ENCODE assay signal across 8 mouse cellular contexts in the genomic region with DNA sequence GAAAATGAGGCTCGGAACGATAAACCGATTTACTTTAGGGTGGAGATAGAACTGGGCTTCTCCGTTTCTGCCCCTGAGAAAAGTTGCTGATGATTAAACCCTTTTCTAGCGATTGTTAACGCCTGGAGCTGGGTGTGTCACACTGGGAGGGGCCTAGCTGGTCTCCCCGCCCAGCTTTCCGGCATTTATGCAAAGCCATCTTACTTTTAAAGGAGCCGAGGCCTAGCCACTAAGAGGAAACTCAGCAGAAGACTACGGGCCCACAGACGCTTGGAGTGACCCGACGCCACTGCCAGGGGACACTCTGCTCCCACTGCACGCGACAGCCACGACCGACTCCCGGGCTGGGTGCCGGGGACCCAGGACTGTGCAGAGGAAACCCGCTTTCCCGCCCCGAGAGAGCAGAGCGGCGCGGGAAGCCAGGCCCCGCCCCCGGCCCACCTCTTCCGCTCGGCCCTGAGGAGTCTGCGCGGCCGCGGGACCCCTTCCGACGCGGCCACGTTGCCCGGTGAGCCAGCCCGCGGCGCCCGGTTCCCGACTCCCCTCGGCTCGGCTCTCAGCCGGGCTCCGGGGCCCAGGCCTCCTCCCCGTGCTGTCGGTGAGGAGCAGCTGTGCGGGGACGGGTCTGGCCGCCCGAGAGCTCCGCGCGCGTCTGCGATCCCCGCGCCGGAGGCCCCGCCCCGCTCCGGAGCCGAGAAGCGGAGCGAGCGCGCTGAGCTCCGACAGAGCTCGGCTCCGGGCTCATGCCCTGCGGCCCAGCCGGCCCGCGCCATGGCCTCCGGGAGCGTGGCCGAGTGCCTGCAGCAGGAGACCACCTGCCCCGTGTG. TPM values are rescaled to one million over a fixed set of nuclear protein-coding genes. Genes with fewer than 3 reads are reported as not detected.
DNase-seq lines count a peak whose midpoint lies in the region; ATAC-seq lines count a peak whose summit lies in the region.

No protein-coding gene starts in this region.

- H3K9ac ChIP-seq in hindbrain, embryonic 11.5 days (ENCODE audit: low read depth, low read length), result peak overlapping the region; percentile 93

- H3K36me3 ChIP-seq in hindbrain, embryonic 11.5 days (ENCODE audit: control insufficient read depth, insufficient read depth, low read length), result peaks cover 9% of the 10 kb centered on the region

- H3K9me3 ChIP-seq in hindbrain, embryonic 11.5 days (ENCODE audit: control insufficient read depth, low read length), result no peaks in the 10 kb centered on the region

- H3K27ac ChIP-seq in hindbrain, embryonic 11.5 days (ENCODE audit: low read depth, low read length), result peak overlapping the region; percentile 93

- peak; percentile 94 for DNase-seq in Muller cell, postnatal 12 days (ENCODE audit: inconsistent ontology term)
- peak; percentile 89 for DNase-seq in cerebellum, adult 9-10 months
- DNase-seq in hindbrain, embryonic 11.5 days (ENCODE audit: low spot score), result peak; percentile 88
- DNase-seq in layer of hippocampus, postnatal 25 days (ENCODE audit: extremely low spot score in 1 of 2, low spot score in 1 of 2), result peak; percentile 51 to 92
- DNase-seq in lung, postnatal 14 days, result peak; percentile 84
- peak; percentile 84 for DNase-seq in ovary, postnatal 36 days (ENCODE audit: low spot score)
- peak; percentile 91 for DNase-seq in thymus, postnatal 25 days

- no peaks in the 10 kb centered on the region for H3K4me1 ChIP-seq in hindbrain, embryonic 11.5 days (replicated peaks; ENCODE audit: control insufficient read depth, insufficient read depth, low read length)

- under 1% methylated on average over 64 of the region's 80 CpGs for WGBS in hindbrain, embryonic 11.5 days

- peak; percentile 95 for ATAC-seq in frontal cortex, adult (ENCODE audit: low TSS enrichment)
- peak; percentile 97 for ATAC-seq in hindbrain, embryonic 11.5 days (ENCODE audit: low FRiP score)

- peak overlapping the region; percentile 76 for H3K4me2 ChIP-seq in hindbrain, embryonic 11.5 days (replicated peaks; ENCODE audit: low read depth, low read length)

- H3K27me3 ChIP-seq in hindbrain, embryonic 11.5 days (ENCODE audit: control insufficient read depth, insufficient read depth, low read length), result no peaks in the 10 kb centered on the region; the same call in 1 of the 2 replicates

- H3K4me3 ChIP-seq in hindbrain, embryonic 11.5 days (ENCODE audit: low read depth, low read length), result peak overlapping the region; percentile 98

RNA-seq across cellular contexts. Expression of a gene that starts 0.7 kb away (rescaled TPM):
- 133 and 144 TPM in 2 replicates for polyA plus RNA-seq in hindbrain, embryonic 11.5 days (2014; fragmentation: Nextera tagmentation; extraction: Ambion mirVana)
- total RNA-seq in layer of hippocampus, postnatal 25 days (2021), result 10 to 100 TPM; 37.8 to 42.2 TPM

RNA-seq across cellular contexts. Expression of a gene that starts 34.3 kb away (rescaled TPM):
- not detected in 2 replicates for polyA plus RNA-seq in hindbrain, embryonic 11.5 days (2014; fragmentation: Nextera tagmentation; extraction: Ambion mirVana)
- not detected for total RNA-seq in layer of hippocampus, postnatal 25 days (2021)

RNA-seq across cellular contexts. Expression of a gene that starts 50.5 kb away (rescaled TPM):
- polyA plus RNA-seq in hindbrain, embryonic 11.5 days (2014; fragmentation: Nextera tagmentation; extraction: Ambion mirVana), result not detected in 2 replicates
- total RNA-seq in layer of hippocampus, postnatal 25 days (2021), result not detected

Comparison
In these comparisons a context has a peak if more than half of its experiments do, and no peak if none do; other contexts are left out.
1. Peak in every context shown above with its lines: DNase-seq, ATAC-seq, H3K4me3 ChIP-seq and H3K27ac ChIP-seq.